Mouse (Mus musculus) G1E (cell line): ENCODE results near the gene Hist2h2aa2.

Experiments used
- CTCF ChIP-seq: IDR thresholded peaks from 2 replicates; pipeline ENCODE4 v1.5.1; 2012; ENCODE audit warnings: low read depth, low read length, inconsistent platforms, mixed read lengths
- GATA2 ChIP-seq: IDR thresholded peaks from 2 replicates; pipeline ENCODE4 v1.6.1; 2012; ENCODE audit warnings: low read depth, low read length, inconsistent platforms, borderline replicate concordance
- TAL1 ChIP-seq: conservative IDR thresholded peaks from 2 replicates; pipeline ENCODE4 v1.6.1; 2012; ENCODE audit warnings: low read depth, low read length, inconsistent platforms, mixed read lengths

GRCm38 (mm10) chr3:96251787-96252186 lies 11.7 kb upstream of the Hist2h2aa2 start:
- no peak for TF ChIP-seq CTCF
- TF ChIP-seq TAL1, result no peak
- no peak for TF ChIP-seq GATA2
